Mouse (Mus musculus) intestine, embryonic 16.5 days (tissue): ENCODE data around the gene Kif22. TPM values are rescaled to one million over a fixed set of nuclear protein-coding genes. Genes with fewer than 3 reads are reported as not detected.

ENCODE experiments used
- ATAC-seq: fragments of 200-750 bp; cut with Nextera tagmentation; 2 replicates; pipeline ENCODE4 v1.8.0; 2017; ENCODE audit warnings: moderate TSS enrichment, moderate library complexity
- H3K27ac ChIP-seq: fragments of 300-500 bp; sonication (generic); 2 replicates; pipeline ENCODE4 v1.5.1; 2014; ENCODE audit warnings: mild to moderate bottlenecking, low read length
- H3K27me3 ChIP-seq: fragments of 300-500 bp; sonication (generic); replicated peaks from 2 replicates; pipeline ENCODE4 v1.6.1; 2014; ENCODE audit warnings: low read length, control low read depth, mixed read lengths; ENCODE audit not compliant: control insufficient read depth, insufficient read depth
- H3K36me3 ChIP-seq: fragments of 300-500 bp; sonication (generic); 2 replicates; pipeline ENCODE4 v1.6.1; 2014; ENCODE audit warnings: low read length, control low read depth; ENCODE audit not compliant: control insufficient read depth, insufficient read depth
- H3K4me1 ChIP-seq: fragments of 300-500 bp; sonication (generic); 2 replicates; pipeline ENCODE4 v1.6.1; 2014; ENCODE audit warnings: low read length, control low read depth, mixed read lengths; ENCODE audit not compliant: control insufficient read depth, insufficient read depth
- H3K4me2 ChIP-seq: fragments of 300-500 bp; sonication (generic); 2 replicates; pipeline ENCODE4 v1.6.1; 2014; ENCODE audit warnings: low read depth, low read length, control low read depth
- H3K4me3 ChIP-seq: fragments of 300-500 bp; sonication (generic); 2 replicates; pipeline ENCODE4 v1.5.1; 2014; ENCODE audit warnings: mild to moderate bottlenecking, low read length
- H3K9ac ChIP-seq: fragments of 300-500 bp; sonication (generic); 2 replicates; pipeline ENCODE4 v1.6.1; 2014; ENCODE audit warnings: low read depth, low read length
- H3K9me3 ChIP-seq: fragments of 300-500 bp; sonication (generic); 2 replicates; pipeline ENCODE4 v1.6.1; 2016; ENCODE audit warnings: low read length, control low read depth; ENCODE audit not compliant: control insufficient read depth
- WGBS: fragments of 180-500 bp; shearing (Covaris S2); extraction: QIAGEN DNeasy Blood & Tissue Kit; methylation state at CpG from one replicate; pipeline ENCODE4 v1.1.7; 2014; 5-methylcytosine and 5-hydroxymethylcytosine counted together
- microRNA-seq: library from miRNA; unstranded; fragments of <30 nt; microRNA quantifications from one replicate; pipeline ENCODE4, GENCODE M21; 2016
- polyA plus RNA-seq: library from polyadenylated mRNA; unstranded; fragments of >200 nt; fragmentation: Nextera tagmentation; extraction: Ambion mirVana; gene quantifications from 2 replicates; pipeline ENCODE4 v1.2.1, GENCODE M21; 2015

The Kif22 gene
- polyA plus RNA-seq, 1 experiment from 2014 or later = 100 TPM

GRCm38 (mm10) chr7:126982054-126982453, 60.2 kb downstream of the Kif22 start:
- peak overlapping the region; percentile 51; the same call in 1 of the 2 replicates for H3K27ac ChIP-seq
- ATAC-seq = peak; percentile 45
- peaks cover 15% of the 10 kb centered on the region for H3K4me1 ChIP-seq
- H3K36me3 ChIP-seq = peaks cover 24% of the 10 kb centered on the region
- H3K9ac ChIP-seq = no peak overlapping the region
- H3K9me3 ChIP-seq = no peaks in the 10 kb centered on the region
- WGBS = 63% methylated on average over 4 of the region's 4 CpGs
- H3K4me3 ChIP-seq = no peak overlapping the region
- no peaks in the 10 kb centered on the region for H3K27me3 ChIP-seq
- H3K4me2 ChIP-seq = no peak overlapping the region

- no peak for ATAC-seq
- no peak overlapping the region; the same call in 1 of the 2 replicates for H3K27ac ChIP-seq
- peaks cover 24% of the 10 kb centered on the region for H3K36me3 ChIP-seq
- no peaks in the 10 kb centered on the region for H3K9me3 ChIP-seq
- peaks cover 15% of the 10 kb centered on the region for H3K4me1 ChIP-seq
- H3K4me3 ChIP-seq = no peak overlapping the region
- H3K9ac ChIP-seq = no peak overlapping the region
- no peak overlapping the region for H3K4me2 ChIP-seq
- no peaks in the 10 kb centered on the region for H3K27me3 ChIP-seq
- WGBS = 88% methylated on average over 2 of the region's 2 CpGs
Observed at GRCm38 (mm10) chr7:126981601-126982000, 60.7 kb downstream of the Kif22 start.

GRCm38 (mm10) chr7:126978841-126979240, 63.4 kb downstream of the Kif22 start:
- ATAC-seq = no peak
- H3K4me2 ChIP-seq = no peak overlapping the region; the same call in 1 of the 2 replicates
- WGBS = 92% methylated on average over 6 of the region's 6 CpGs
- no peak overlapping the region for H3K4me3 ChIP-seq
- no peak overlapping the region for H3K27ac ChIP-seq
- H3K36me3 ChIP-seq = peaks cover 24% of the 10 kb centered on the region
- H3K4me1 ChIP-seq = peaks cover 17% of the 10 kb centered on the region
- no peaks in the 10 kb centered on the region for H3K9me3 ChIP-seq
- H3K9ac ChIP-seq = no peak overlapping the region
- no peaks in the 10 kb centered on the region for H3K27me3 ChIP-seq

Small RNA genes within 50 kb of the gene (microRNA-seq; reads per million reads assigned to microRNA genes)
- not detected for gene Gm44343

Other genes starting within 250 kb of the Kif22 start
- gene Ppp4c, start 250.0 kb downstream of the Kif22 start, polyA plus RNA-seq = 213 and 215 TPM in 2 replicates
- 1.0 and 1.4 TPM in 2 replicates for gene Fam57b, start 244.8 kb downstream of the Kif22 start, polyA plus RNA-seq
- not detected in 2 replicates for gene 4930451I11Rik, start 210.8 kb downstream of the Kif22 start, polyA plus RNA-seq
- gene Doc2a, start 195.1 kb downstream of the Kif22 start, polyA plus RNA-seq = 0.37 and 0.62 TPM in 2 replicates
- gene Hirip3, start 180.5 kb downstream of the Kif22 start, polyA plus RNA-seq = 18.3 and 24.8 TPM in 2 replicates
- gene Ino80e, start 180.1 kb downstream of the Kif22 start, polyA plus RNA-seq = 62.3 and 64.0 TPM in 2 replicates
- gene Taok2, start 157.8 kb downstream of the Kif22 start, polyA plus RNA-seq = 27.6 and 28.6 TPM in 2 replicates
- 34.1 and 35.4 TPM in 2 replicates for gene Tmem219, start 119.6 kb downstream of the Kif22 start, polyA plus RNA-seq
- 10.9 and 11.2 TPM in 2 replicates for gene Kctd13, start 113.6 kb downstream of the Kif22 start, polyA plus RNA-seq
- 0.31 and 0.56 TPM in 2 replicates for gene Asphd1, start 92.9 kb downstream of the Kif22 start, polyA plus RNA-seq
- 1.5 and 1.7 TPM in 2 replicates for gene Sez6l2, start 91.9 kb downstream of the Kif22 start, polyA plus RNA-seq
- gene Cdipt, start 66.6 kb downstream of the Kif22 start, polyA plus RNA-seq = 167 TPM in 2 replicates
- gene Cdiptos, start 66.4 kb downstream of the Kif22 start, polyA plus RNA-seq = 1.3 and 1.6 TPM in 2 replicates
- gene Mvp, start 27.9 kb downstream of the Kif22 start, polyA plus RNA-seq = 73.7 and 84.9 TPM in 2 replicates
- gene Pagr1b, start 26.0 kb downstream of the Kif22 start, polyA plus RNA-seq = 0.78 and 2.5 TPM in 2 replicates
- 69.8 and 82.7 TPM in 2 replicates for gene Pagr1a, start 25.1 kb downstream of the Kif22 start, polyA plus RNA-seq
- gene Gm42742, start 21.4 kb downstream of the Kif22 start, polyA plus RNA-seq = 21.9 and 23.5 TPM in 2 replicates
- 2.9 and 3.8 TPM in 2 replicates for gene Prrt2, start 21.3 kb downstream of the Kif22 start, polyA plus RNA-seq
- gene Maz, start 15.4 kb downstream of the Kif22 start, polyA plus RNA-seq = 35.7 and 42.1 TPM in 2 replicates
- gene Zg16, start 44.9 kb upstream of the Kif22 start, polyA plus RNA-seq = 37.2 and 69.9 TPM in 2 replicates
- 7.4 and 7.7 TPM in 2 replicates for gene AI467606, start 48.9 kb upstream of the Kif22 start, polyA plus RNA-seq
- gene Qprt, start 79.8 kb upstream of the Kif22 start, polyA plus RNA-seq = 4.9 and 6.8 TPM in 2 replicates
- 0.26 and 0.42 TPM in 2 replicates for gene Spn, start 95.4 kb upstream of the Kif22 start, polyA plus RNA-seq
- 42.2 and 43.3 TPM in 2 replicates for gene Cd2bp2, start 153.6 kb upstream of the Kif22 start, polyA plus RNA-seq
- gene Tbc1d10b, start 166.0 kb upstream of the Kif22 start, polyA plus RNA-seq = 15.5 and 18.4 TPM in 2 replicates
- 20.3 and 21.0 TPM in 2 replicates for gene Mylpf, start 166.4 kb upstream of the Kif22 start, polyA plus RNA-seq
- 21.6 and 23.6 TPM in 2 replicates for gene Zfp553, start 190.6 kb upstream of the Kif22 start, polyA plus RNA-seq
- gene Sept1, start 190.7 kb upstream of the Kif22 start, polyA plus RNA-seq = 15.4 and 16.3 TPM in 2 replicates
- gene Zfp771, start 201.8 kb upstream of the Kif22 start, polyA plus RNA-seq = 34.2 and 37.8 TPM in 2 replicates
- 176 and 195 TPM in 2 replicates for gene Dctpp1, start 218.2 kb upstream of the Kif22 start, polyA plus RNA-seq
- gene Sephs2, start 231.6 kb upstream of the Kif22 start, polyA plus RNA-seq = 187 and 224 TPM in 2 replicates